Comparison of ENCODE assay signal across 1 mouse cellular context in genomic region chr5:38561426-38562024, GRCm38 (mm10).
TF ChIP-seq lines count a peak whose summit lies in the region.

No protein-coding gene starts in this region.

TF ChIP-seq in MEL, 35 proteins besides CTCF, POLR2A, EP300 and RAD21 (continued from another document):
- TF ChIP-seq MAFK (IDR thresholded peaks at IDR 0.05; ENCODE audit: borderline replicate concordance, low read depth, low read length) (no peak), USF1 (IDR thresholded peaks at IDR 0.05; ENCODE audit: low read depth, low read length) (peak; percentile 15; the same call in 1 of the 2 replicates)
